Mouse (Mus musculus) left cerebral cortex, adult 11 months (tissue): ENCODE data around the gene Gm48552.

Experiments used
- DNase-seq: peaks from one replicate; pipeline ENCODE4 v3.0.0; 2022; ENCODE audit warnings: low spot score

Gm48552 gene

GRCm38 (mm10) chr10:81387716-81388115 is 1.1 kb upstream of the Gm48552 start:
- no peak for DNase-seq

- no peak for DNase-seq
Observed at GRCm38 (mm10) chr10:81389373-81389772, 568 bp downstream of the Gm48552 start.

GRCm38 (mm10) chr10:81389801-81390677 is 1.2 kb downstream of the Gm48552 start:
- no peak for DNase-seq

DNA sequence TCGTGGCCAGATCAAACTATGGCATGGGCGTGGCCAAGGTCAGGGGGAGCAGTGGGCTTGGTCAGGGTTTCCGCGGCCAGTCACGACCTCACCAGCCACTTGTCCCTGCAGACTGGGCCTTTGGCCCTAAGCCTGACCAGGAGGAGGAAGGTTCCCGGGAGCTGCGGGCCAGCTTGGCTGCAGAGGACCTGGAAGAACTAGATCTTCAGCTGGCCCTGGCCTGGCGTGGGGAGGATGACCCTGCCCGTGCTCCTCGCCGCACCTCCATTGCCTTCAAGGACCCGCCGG is 1.8 kb downstream of the Gm48552 start:
- DNase-seq, result no peak

DNA sequence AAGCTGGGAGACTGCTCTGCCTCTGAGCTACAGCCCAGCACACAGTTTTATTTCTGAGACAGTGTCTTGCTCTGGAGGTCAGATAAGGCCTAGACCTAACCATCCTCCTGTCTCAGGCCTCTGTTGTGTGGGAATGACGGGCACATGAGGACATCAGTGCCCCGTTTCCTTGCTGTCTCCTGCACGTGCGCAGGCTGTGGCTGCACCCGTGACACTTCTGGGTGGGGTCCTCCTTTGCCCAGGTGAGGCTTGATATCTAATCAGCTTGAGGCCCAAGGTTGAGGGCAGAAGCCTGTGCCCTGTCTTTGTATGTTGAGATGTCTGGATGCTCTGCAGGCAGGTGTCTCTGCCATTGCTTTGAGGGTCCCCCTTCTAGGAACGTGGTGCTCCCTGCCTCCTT is 3.5 kb downstream of the Gm48552 start:
- DNase-seq, result no peak

DNA sequence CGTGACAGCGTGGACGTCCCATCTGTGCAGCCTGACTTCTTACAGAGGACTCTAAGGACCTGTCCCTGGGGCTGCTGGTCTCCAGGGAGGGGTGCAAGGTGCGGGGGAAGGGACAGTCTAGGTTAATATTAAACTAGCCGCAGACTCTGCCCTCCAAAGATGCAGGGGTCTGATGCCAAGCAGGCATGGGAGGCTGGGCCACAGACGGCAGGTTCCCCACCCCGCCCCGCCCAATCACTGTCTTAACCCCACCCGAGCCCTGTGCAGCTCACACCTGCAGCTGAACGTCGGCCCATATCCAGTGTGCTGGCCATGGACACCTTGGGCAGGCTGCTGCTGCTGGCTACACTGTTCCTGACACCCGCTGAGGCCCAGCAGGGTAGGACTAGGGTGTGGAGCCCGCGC is 4.0 kb downstream of the Gm48552 start, which contains the start of gene Smim24:
Smim24 (plus strand) TSS at position 271 of the 405 bp plus-strand sequence.
- DNase-seq, result no peak

DNA sequence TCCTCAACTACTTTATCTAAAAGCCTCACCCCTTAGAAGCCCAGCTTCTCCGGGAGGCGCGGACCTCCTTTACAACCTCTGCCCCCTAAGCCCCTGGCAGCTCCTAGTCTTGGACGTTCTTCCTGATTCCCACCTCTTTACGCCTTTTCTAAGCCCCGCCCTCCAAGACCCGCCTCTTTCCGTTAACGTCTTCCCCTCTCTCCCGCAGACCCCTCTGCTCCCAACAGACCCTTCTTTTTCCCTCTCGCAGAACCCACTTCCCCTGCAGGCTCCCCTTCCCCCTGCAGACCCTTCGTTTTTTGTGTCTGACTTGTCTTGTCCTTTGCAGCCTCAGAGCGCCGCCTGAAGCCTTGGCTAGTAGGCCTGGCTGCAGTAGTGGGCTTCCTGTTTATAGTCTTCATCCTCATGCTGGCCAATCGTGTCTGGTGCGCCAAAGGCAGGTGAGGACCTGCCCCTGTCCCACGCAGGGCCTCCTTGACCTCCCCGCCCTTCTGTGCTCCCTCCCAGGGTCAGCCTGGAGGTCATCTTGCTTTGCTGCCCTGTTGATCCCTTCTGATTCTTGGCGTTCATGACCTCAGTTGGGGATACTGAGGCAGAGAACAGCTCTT is 4.8 kb downstream of the Gm48552 start:
- DNase-seq, result no peak

DNA sequence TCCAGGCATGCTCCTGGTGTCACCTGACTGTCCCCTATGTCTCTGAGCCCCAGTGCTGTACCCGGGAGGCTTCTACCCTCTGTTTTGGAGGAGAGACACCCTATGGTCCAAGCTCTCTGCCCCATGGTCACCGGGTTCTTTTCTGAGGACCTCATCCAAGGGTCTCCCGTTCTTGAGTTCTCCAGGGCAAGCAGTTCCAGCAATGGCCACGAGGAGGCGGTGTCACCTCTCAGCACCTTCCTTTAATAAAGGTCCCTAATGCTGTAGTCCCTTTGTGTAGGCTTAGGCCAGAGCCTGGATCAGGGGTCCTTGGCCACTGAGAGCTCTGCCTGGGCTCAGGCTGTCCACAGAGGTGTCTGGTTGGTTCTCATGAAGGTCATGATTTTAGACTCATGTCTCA is 6.3 kb downstream of the Gm48552 start:
- no peak for DNase-seq

- DNase-seq, result no peak
Observed at GRCm38 (mm10) chr10:81395865-81396264, 7.1 kb downstream of the Gm48552 start.

GRCm38 (mm10) chr10:81396749-81397148 is 7.9 kb downstream of the Gm48552 start:
- DNase-seq, result no peak

GRCm38 (mm10) chr10:81399296-81399695 is 10.5 kb downstream of the Gm48552 start:
- DNase-seq, result no peak

DNA sequence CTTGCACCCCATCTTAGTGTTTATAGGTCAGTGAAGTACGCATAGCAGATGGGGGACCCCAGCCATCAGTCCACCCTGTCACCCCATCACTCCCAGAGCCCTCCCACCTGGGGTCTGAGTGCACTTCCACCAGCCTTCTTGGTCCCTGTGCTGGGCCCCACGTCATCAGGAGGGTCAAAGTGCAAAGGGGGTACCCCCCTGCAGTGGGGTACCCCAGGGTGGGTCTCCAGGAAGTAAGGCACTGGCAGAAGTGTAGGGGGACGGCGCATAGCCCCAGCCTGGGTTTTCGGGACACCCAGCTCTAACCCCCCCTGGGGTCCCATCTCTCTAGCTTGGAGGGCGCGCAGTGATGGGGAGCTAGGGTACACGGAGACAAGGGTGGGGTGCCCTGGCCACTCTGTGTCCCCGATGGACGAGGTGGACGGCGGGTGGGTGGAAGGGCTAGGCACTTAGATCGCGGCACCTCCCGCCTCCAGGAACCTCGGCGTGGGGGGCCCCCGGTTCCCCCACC is 11.0 kb downstream of the Gm48552 start:
- DNase-seq, result no peak

GRCm38 (mm10) chr10:81400371-81401204 is 11.8 kb downstream of the Gm48552 start:
- DNase-seq, result no peak

- DNase-seq, result no peak
Observed at GRCm38 (mm10) chr10:81401205-81401520, 12.4 kb downstream of the Gm48552 start.

- DNase-seq, result no peak
Observed at GRCm38 (mm10) chr10:81401521-81402226, 12.9 kb downstream of the Gm48552 start.

DNA sequence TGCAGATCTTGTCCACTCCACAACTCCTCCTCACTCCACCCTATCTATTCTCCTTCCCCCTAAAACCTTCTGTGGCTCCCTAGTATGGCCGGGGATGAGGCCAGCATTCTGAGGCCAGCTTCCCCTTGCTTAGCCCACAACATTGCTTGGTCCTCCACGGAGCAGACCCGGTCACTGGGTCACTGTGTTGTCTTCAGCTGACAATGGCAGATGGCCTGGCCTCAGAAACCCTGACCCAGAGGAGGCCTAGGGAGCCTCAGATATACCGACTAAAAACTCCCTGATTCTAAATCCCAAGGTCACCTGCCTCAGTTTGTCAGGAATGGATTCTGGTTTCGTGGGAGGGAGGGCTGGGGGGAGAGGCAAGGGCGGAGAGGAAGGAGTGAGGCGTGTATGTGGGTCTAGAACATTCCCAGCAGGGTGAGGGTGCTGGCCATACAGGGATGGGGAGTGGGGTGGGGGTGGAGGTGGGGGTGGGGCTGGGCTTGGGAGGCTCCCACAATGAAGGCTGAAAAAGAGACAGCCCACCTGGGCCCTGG is 13.5 kb downstream of the Gm48552 start:
- no peak for DNase-seq

- no peak for DNase-seq
Observed at GRCm38 (mm10) chr10:81403511-81403910, 14.7 kb downstream of the Gm48552 start.

GRCm38 (mm10) chr10:81404082-81404481 is 15.3 kb downstream of the Gm48552 start:
- no peak for DNase-seq

GRCm38 (mm10) chr10:81404720-81405119 is 15.9 kb downstream of the Gm48552 start:
- no peak for DNase-seq

GRCm38 (mm10) chr10:81405588-81406201 is 16.9 kb downstream of the Gm48552 start:
- DNase-seq, result no peak
